Mouse (Mus musculus): ENCODE measurements around the gene Pcf11. TPM values are rescaled to one million over a fixed set of nuclear protein-coding genes. Genes with fewer than 3 reads are reported as not detected.
A peak's percentile ranks its signal among the peaks of the same experiment; 100 is the strongest.

The Pcf11 gene
- polyA plus RNA-seq, 1 experiment from 2014 or later, result 31.6 TPM

GRCm38 (mm10) chr7:92687556-92688298 lies 18.0 kb upstream of the Pcf11 start:
- H3K4me3 ChIP-seq (replicated peaks), result no peak overlapping the region
- no peak for ATAC-seq (ENCODE audit: insufficient number of reproducible peaks, insufficient read depth, low FRiP score, low TSS enrichment, low read depth)

GRCm38 (mm10) chr7:92677346-92677745 lies 7.6 kb upstream of the Pcf11 start:
- Histone ChIP-seq H3K9ac (replicated peaks) (no peak overlapping the region), H3K36me3 (no peaks in the 10 kb centered on the region), H3K27me3 (peaks cover 21% of the 10 kb centered on the region), H3K4me1 (replicated peaks) (no peaks in the 10 kb centered on the region), H3K4me2 (no peak overlapping the region), H3K27ac (no peak overlapping the region), H3K9me3 (no peaks in the 10 kb centered on the region), H3K4me3 (replicated peaks) (no peak overlapping the region)
- ATAC-seq (ENCODE audit: insufficient number of reproducible peaks, insufficient read depth, low FRiP score, low TSS enrichment, low read depth), result no peak
- WGBS, result 81% methylated on average over 4 of the region's 4 CpGs

More at GRCm38 (mm10) chr7:92687556-92688298, 18.0 kb upstream of the Pcf11 start:
- no peaks in the 10 kb centered on the region for H3K9me3 ChIP-seq
- no peaks in the 10 kb centered on the region for H3K4me1 ChIP-seq (replicated peaks)
- 69% methylated on average over 5 of the region's 5 CpGs for WGBS
- H3K27me3 ChIP-seq, result peaks cover 32% of the 10 kb centered on the region
- no peaks in the 10 kb centered on the region for H3K36me3 ChIP-seq
- H3K9ac ChIP-seq (replicated peaks), result no peak overlapping the region
- no peak overlapping the region for H3K27ac ChIP-seq
- H3K4me2 ChIP-seq, result no peak overlapping the region

DNA sequence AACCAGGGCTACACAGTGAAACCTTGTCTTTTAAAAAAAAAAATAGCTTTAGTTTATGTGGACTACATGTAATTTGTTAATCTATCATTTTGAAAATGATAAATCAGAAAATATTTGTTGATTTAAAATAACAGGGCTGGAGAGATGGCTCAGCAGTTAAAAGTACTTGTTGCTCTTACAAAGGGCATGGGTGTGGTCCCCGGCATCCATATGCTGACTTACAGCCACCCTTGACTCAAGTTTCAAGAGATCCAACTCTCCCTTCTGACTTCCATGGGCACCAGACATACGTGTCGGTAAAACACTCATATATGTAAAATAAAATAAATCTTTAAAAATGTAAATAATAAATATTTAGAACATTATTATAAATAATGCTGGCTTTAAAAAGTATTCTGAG lies 5.4 kb upstream of the Pcf11 start:
- no peak overlapping the region for H3K9ac ChIP-seq (replicated peaks)
- H3K36me3 ChIP-seq, result no peaks in the 10 kb centered on the region
- H3K4me1 ChIP-seq (replicated peaks), result peaks cover 4% of the 10 kb centered on the region
- no peak overlapping the region for H3K4me2 ChIP-seq
- H3K27me3 ChIP-seq, result peaks cover 10% of the 10 kb centered on the region
- no peak for ATAC-seq (ENCODE audit: insufficient number of reproducible peaks, insufficient read depth, low FRiP score, low TSS enrichment, low read depth)
- 85% methylated on average over 3 of the region's 3 CpGs for WGBS
- H3K4me3 ChIP-seq (replicated peaks), result no peak overlapping the region
- H3K27ac ChIP-seq, result no peak overlapping the region
- no peaks in the 10 kb centered on the region for H3K9me3 ChIP-seq

- no peak for ATAC-seq (ENCODE audit: insufficient number of reproducible peaks, insufficient read depth, low FRiP score, low TSS enrichment, low read depth)
- peak overlapping the region; percentile 97 for H3K27ac ChIP-seq
- H3K9me3 ChIP-seq, result no peaks in the 10 kb centered on the region
- under 1% methylated on average over 29 of the region's 29 CpGs for WGBS
- peak overlapping the region; percentile 86 for H3K4me3 ChIP-seq (replicated peaks)
- peak overlapping the region; percentile 74 for H3K4me2 ChIP-seq
- H3K36me3 ChIP-seq, result no peaks in the 10 kb centered on the region; the same call in 1 of the 2 replicates
- peak overlapping the region; percentile 93 for H3K9ac ChIP-seq (replicated peaks)
- no peaks in the 10 kb centered on the region for H3K27me3 ChIP-seq
- peaks cover 16% of the 10 kb centered on the region for H3K4me1 ChIP-seq (replicated peaks)
Observed at GRCm38 (mm10) chr7:92668791-92669506, 785 bp downstream of the Pcf11 start.

- WGBS, result 76% methylated on average over 7 of the region's 7 CpGs
- peak overlapping the region; percentile 74 for H3K4me2 ChIP-seq
- H3K36me3 ChIP-seq, result peaks cover 15% of the 10 kb centered on the region
- H3K9ac ChIP-seq (replicated peaks), result no peak overlapping the region
- no peak overlapping the region for H3K27ac ChIP-seq
- peak overlapping the region; percentile 4; the same call in 1 of the 2 replicates for H3K4me3 ChIP-seq (replicated peaks)
- ATAC-seq (ENCODE audit: insufficient number of reproducible peaks, insufficient read depth, low FRiP score, low TSS enrichment, low read depth), result no peak
- H3K4me1 ChIP-seq (replicated peaks), result peaks cover 16% of the 10 kb centered on the region
- no peaks in the 10 kb centered on the region for H3K9me3 ChIP-seq
- H3K27me3 ChIP-seq, result no peaks in the 10 kb centered on the region
Observed at GRCm38 (mm10) chr7:92666274-92666820, 3.4 kb downstream of the Pcf11 start.

GRCm38 (mm10) chr7:92658050-92658449 lies 11.7 kb downstream of the Pcf11 start:
- H3K4me2 ChIP-seq, result no peak overlapping the region
- H3K27me3 ChIP-seq, result no peaks in the 10 kb centered on the region
- H3K27ac ChIP-seq, result no peak overlapping the region
- H3K4me3 ChIP-seq (replicated peaks), result no peak overlapping the region
- H3K9ac ChIP-seq (replicated peaks), result no peak overlapping the region
- no peaks in the 10 kb centered on the region for H3K4me1 ChIP-seq (replicated peaks)
- peaks cover 79% of the 10 kb centered on the region for H3K36me3 ChIP-seq
- H3K9me3 ChIP-seq, result no peaks in the 10 kb centered on the region
- 93% methylated on average over 5 of the region's 5 CpGs for WGBS
- no peak for ATAC-seq (ENCODE audit: insufficient number of reproducible peaks, insufficient read depth, low FRiP score, low TSS enrichment, low read depth)

GRCm38 (mm10) chr7:92656386-92656785 lies 13.3 kb downstream of the Pcf11 start:
- no peak overlapping the region for H3K27ac ChIP-seq
- no peak overlapping the region for H3K4me2 ChIP-seq
- peaks cover 68% of the 10 kb centered on the region for H3K36me3 ChIP-seq
- H3K9me3 ChIP-seq, result no peaks in the 10 kb centered on the region
- 83% methylated on average over 2 of the region's 2 CpGs for WGBS
- H3K9ac ChIP-seq (replicated peaks), result no peak overlapping the region
- H3K27me3 ChIP-seq, result no peaks in the 10 kb centered on the region
- H3K4me1 ChIP-seq (replicated peaks), result no peaks in the 10 kb centered on the region
- ATAC-seq (ENCODE audit: insufficient number of reproducible peaks, insufficient read depth, low FRiP score, low TSS enrichment, low read depth), result no peak
- no peak overlapping the region for H3K4me3 ChIP-seq (replicated peaks)

GRCm38 (mm10) chr7:92653329-92653728 lies 16.4 kb downstream of the Pcf11 start:
- no peaks in the 10 kb centered on the region for H3K9me3 ChIP-seq
- no peaks in the 10 kb centered on the region for H3K27me3 ChIP-seq
- no peaks in the 10 kb centered on the region for H3K4me1 ChIP-seq (replicated peaks)
- H3K36me3 ChIP-seq, result peaks cover 49% of the 10 kb centered on the region
- H3K9ac ChIP-seq (replicated peaks), result no peak overlapping the region
- H3K4me3 ChIP-seq (replicated peaks), result no peak overlapping the region
- no peak overlapping the region for H3K27ac ChIP-seq
- H3K4me2 ChIP-seq, result no peak overlapping the region
- WGBS, result 92% methylated on average over 1 of the region's 1 CpGs
- ATAC-seq (ENCODE audit: insufficient number of reproducible peaks, insufficient read depth, low FRiP score, low TSS enrichment, low read depth), result no peak

DNA sequence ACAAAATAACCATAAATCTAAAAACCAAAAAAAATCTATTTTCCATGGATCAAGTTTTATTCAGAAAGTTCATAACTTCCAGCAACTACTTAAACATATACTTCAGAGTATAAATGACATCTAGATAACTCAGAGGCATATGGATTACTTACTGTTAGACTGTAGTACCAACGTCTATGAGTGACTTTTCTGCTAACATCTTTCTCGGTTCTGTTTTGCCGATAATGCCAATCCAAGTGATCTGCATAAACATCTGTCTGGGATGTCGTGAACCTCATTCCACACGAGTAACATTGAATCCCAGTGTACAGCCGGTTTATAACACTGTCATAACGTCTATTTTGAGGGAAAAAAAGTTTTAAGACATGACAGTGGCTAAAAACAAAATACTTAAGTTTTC lies 21.9 kb downstream of the Pcf11 start:
- Histone ChIP-seq H3K9ac (replicated peaks) (no peak overlapping the region), H3K4me2 (no peak overlapping the region), H3K9me3 (no peaks in the 10 kb centered on the region), H3K27ac (no peak overlapping the region), H3K4me3 (replicated peaks) (no peak overlapping the region), H3K27me3 (no peaks in the 10 kb centered on the region), H3K36me3 (peaks cover 44% of the 10 kb centered on the region), H3K4me1 (replicated peaks) (no peaks in the 10 kb centered on the region)
- no peak for ATAC-seq (ENCODE audit: insufficient number of reproducible peaks, insufficient read depth, low FRiP score, low TSS enrichment, low read depth)
- WGBS, result 88% methylated on average over 7 of the region's 7 CpGs

DNA sequence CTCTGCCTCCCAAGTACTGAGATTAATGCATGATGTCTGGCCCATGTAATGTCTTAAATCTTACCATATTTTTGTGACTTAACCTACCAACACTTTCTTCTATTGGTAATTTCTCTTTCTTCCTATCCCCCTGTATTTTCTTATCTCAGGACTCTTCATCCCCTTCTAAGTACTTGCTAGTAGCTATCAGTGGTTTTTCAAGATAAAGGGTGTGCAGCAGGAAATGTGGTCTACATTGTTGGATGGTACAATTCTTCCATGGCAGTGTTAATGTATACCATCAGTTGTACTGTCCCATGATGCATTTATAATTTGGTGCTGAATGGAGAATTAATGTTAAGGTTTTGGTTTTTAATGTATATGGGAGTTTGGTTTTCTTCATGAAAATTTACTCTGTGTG lies 27.4 kb downstream of the Pcf11 start:
- Histone ChIP-seq H3K9me3 (no peaks in the 10 kb centered on the region), H3K27ac (no peak overlapping the region), H3K4me2 (no peak overlapping the region), H3K4me3 (replicated peaks) (no peak overlapping the region), H3K36me3 (peaks cover 44% of the 10 kb centered on the region), H3K9ac (replicated peaks) (no peak overlapping the region), H3K27me3 (no peaks in the 10 kb centered on the region), H3K4me1 (replicated peaks) (peaks cover 5% of the 10 kb centered on the region; the same call in 1 of the 2 replicates)
- no peak for ATAC-seq (ENCODE audit: insufficient number of reproducible peaks, insufficient read depth, low FRiP score, low TSS enrichment, low read depth)

DNA sequence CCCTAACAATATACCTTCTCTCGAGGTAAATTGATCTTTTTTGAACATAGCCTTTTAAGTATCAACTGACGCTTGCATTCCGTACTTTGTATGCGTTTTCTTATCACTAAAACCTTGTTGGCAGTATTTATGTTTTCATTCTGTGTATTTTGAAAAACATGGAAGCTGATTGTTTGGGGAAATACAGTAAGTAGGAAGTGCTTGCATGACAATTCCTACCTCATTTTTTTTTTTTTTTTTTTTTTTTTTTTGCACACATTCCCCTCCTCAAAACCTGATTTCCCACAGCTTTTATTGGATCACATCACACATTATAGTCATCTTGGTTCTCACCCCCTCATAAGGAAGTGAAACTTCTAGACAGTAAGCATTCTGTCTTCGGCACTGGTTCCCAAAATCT lies 31.7 kb downstream of the Pcf11 start:
- peaks cover 11% of the 10 kb centered on the region for H3K4me1 ChIP-seq (replicated peaks)
- H3K4me2 ChIP-seq, result peak overlapping the region; percentile 92
- peak overlapping the region; percentile 84 for H3K4me3 ChIP-seq (replicated peaks)
- peaks cover 18% of the 10 kb centered on the region for H3K36me3 ChIP-seq
- ATAC-seq (ENCODE audit: insufficient number of reproducible peaks, insufficient read depth, low FRiP score, low TSS enrichment, low read depth), result no peak
- no peak overlapping the region for H3K9ac ChIP-seq (replicated peaks)
- peaks cover 7% of the 10 kb centered on the region for H3K27me3 ChIP-seq
- WGBS, result 91% methylated on average over 5 of the region's 5 CpGs
- H3K9me3 ChIP-seq, result no peaks in the 10 kb centered on the region
- no peak overlapping the region for H3K27ac ChIP-seq
